Mouse (Mus musculus): Measurements from ENCODE around the gene Mki67. TPM values are rescaled to one million over a fixed set of nuclear protein-coding genes. Genes with fewer than 3 reads are reported as not detected.

Gene Mki67
- total and polyA plus RNA-seq, 2 experiments from 2014 or later: 8.0 to 24.2 TPM

- H3K4me2 ChIP-seq (ENCODE audit: low read depth, low read length): no peak overlapping the region
- H3K36me3 ChIP-seq (replicated peaks; ENCODE audit: control insufficient read depth, insufficient read depth, low read length): no peaks in the 10 kb centered on the region; the same call in 1 of the 2 replicates
- no peaks in the 10 kb centered on the region for H3K27me3 ChIP-seq (ENCODE audit: control insufficient read depth, insufficient read depth, low read length)
- H3K27ac ChIP-seq (ENCODE audit: low read depth): no peak overlapping the region
- ATAC-seq (ENCODE audit: insufficient read depth, low read depth): no peak
- H3K4me3 ChIP-seq (ENCODE audit: low read depth, low read length): no peak overlapping the region
- TF ChIP-seq EP300 (IDR thresholded peaks at IDR 0.05; ENCODE audit: low read depth) (no peak), CTCF (IDR thresholded peaks at IDR 0.05; ENCODE audit: low read depth) (no peak)
- 83% methylated on average over 7 of the region's 7 CpGs for WGBS
- H3K4me1 ChIP-seq (ENCODE audit: control insufficient read depth, insufficient read depth): no peaks in the 10 kb centered on the region
- H3K9ac ChIP-seq (replicated peaks; ENCODE audit: low read depth, low read length): no peak overlapping the region
- DNase-seq (ENCODE audit: low spot score): no peak
- H3K9me3 ChIP-seq (replicated peaks; ENCODE audit: control insufficient read depth, low read length): no peaks in the 10 kb centered on the region
These were observed 62.6 kb downstream of the Mki67 start for GRCm38 (mm10) chr7:135653601-135654000.

- Histone ChIP-seq H3K4me3 (ENCODE audit: low read depth, low read length) (peak overlapping the region; percentile 35; the same call in 1 of the 2 replicates), H3K27ac (ENCODE audit: low read depth) (peak overlapping the region; percentile 57; the same call in 1 of the 2 replicates), H3K9ac (replicated peaks; ENCODE audit: low read depth, low read length) (no peak overlapping the region), H3K36me3 (replicated peaks; ENCODE audit: control insufficient read depth, insufficient read depth, low read length) (no peaks in the 10 kb centered on the region; the same call in 1 of the 2 replicates), H3K4me2 (ENCODE audit: low read depth, low read length) (peak overlapping the region; percentile 49; the same call in 1 of the 2 replicates), H3K9me3 (replicated peaks; ENCODE audit: control insufficient read depth, low read length) (no peaks in the 10 kb centered on the region), H3K27me3 (ENCODE audit: control insufficient read depth, insufficient read depth, low read length) (no peaks in the 10 kb centered on the region), H3K4me1 (ENCODE audit: control insufficient read depth, insufficient read depth) (no peaks in the 10 kb centered on the region)
- DNase-seq (ENCODE audit: low spot score): no peak
- TF ChIP-seq EP300 (IDR thresholded peaks at IDR 0.05; ENCODE audit: low read depth) (no peak), CTCF (IDR thresholded peaks at IDR 0.05; ENCODE audit: low read depth) (no peak)
- 65% methylated on average over 11 of the region's 11 CpGs for WGBS
- ATAC-seq (ENCODE audit: insufficient read depth, low read depth): no peak
These were observed 63.4 kb downstream of the Mki67 start for GRCm38 (mm10) chr7:135652781-135653180.

GRCm38 (mm10) chr7:135651831-135652511 is 64.2 kb downstream of the Mki67 start:
- ATAC-seq (ENCODE audit: insufficient read depth, low read depth): no peak
- Histone ChIP-seq H3K9ac (replicated peaks; ENCODE audit: low read depth, low read length) (no peak overlapping the region; the same call in 1 of the 2 replicates), H3K9me3 (replicated peaks; ENCODE audit: control insufficient read depth, low read length) (no peaks in the 10 kb centered on the region), H3K36me3 (replicated peaks; ENCODE audit: control insufficient read depth, insufficient read depth, low read length) (no peaks in the 10 kb centered on the region; the same call in 1 of the 2 replicates), H3K27ac (ENCODE audit: low read depth) (peak overlapping the region; percentile 57; the same call in 1 of the 2 replicates), H3K4me2 (ENCODE audit: low read depth, low read length) (peak overlapping the region; percentile 49), H3K27me3 (ENCODE audit: control insufficient read depth, insufficient read depth, low read length) (no peaks in the 10 kb centered on the region), H3K4me3 (ENCODE audit: low read depth, low read length) (peak overlapping the region; percentile 35), H3K4me1 (ENCODE audit: control insufficient read depth, insufficient read depth) (no peaks in the 10 kb centered on the region)
- TF ChIP-seq CTCF (IDR thresholded peaks at IDR 0.05; ENCODE audit: low read depth) (no peak), EP300 (IDR thresholded peaks at IDR 0.05; ENCODE audit: low read depth) (no peak)
- 46% methylated on average over 18 of the region's 18 CpGs for WGBS
- DNase-seq (ENCODE audit: low spot score): no peak

GRCm38 (mm10) chr7:135650061-135650460 is 66.1 kb downstream of the Mki67 start:
- no peaks in the 10 kb centered on the region for H3K4me1 ChIP-seq (ENCODE audit: control insufficient read depth, insufficient read depth)
- TF ChIP-seq CTCF (IDR thresholded peaks at IDR 0.05; ENCODE audit: low read depth) (no peak), EP300 (IDR thresholded peaks at IDR 0.05; ENCODE audit: low read depth) (no peak)
- no peaks in the 10 kb centered on the region for H3K27me3 ChIP-seq (ENCODE audit: control insufficient read depth, insufficient read depth, low read length)
- no peak for DNase-seq (ENCODE audit: low spot score)
- H3K9ac ChIP-seq (replicated peaks; ENCODE audit: low read depth, low read length): no peak overlapping the region
- no peak overlapping the region for H3K4me3 ChIP-seq (ENCODE audit: low read depth, low read length)
- no peak overlapping the region for H3K27ac ChIP-seq (ENCODE audit: low read depth)
- no peaks in the 10 kb centered on the region for H3K9me3 ChIP-seq (replicated peaks; ENCODE audit: control insufficient read depth, low read length)
- no peak overlapping the region for H3K4me2 ChIP-seq (ENCODE audit: low read depth, low read length)
- WGBS: 80% methylated on average over 5 of the region's 5 CpGs
- H3K36me3 ChIP-seq (replicated peaks; ENCODE audit: control insufficient read depth, insufficient read depth, low read length): no peaks in the 10 kb centered on the region; the same call in 1 of the 2 replicates
- no peak for ATAC-seq (ENCODE audit: insufficient read depth, low read depth)

GRCm38 (mm10) chr7:135649306-135649705 is 66.9 kb downstream of the Mki67 start:
- no peaks in the 10 kb centered on the region for H3K9me3 ChIP-seq (replicated peaks; ENCODE audit: control insufficient read depth, low read length)
- TF ChIP-seq CTCF (IDR thresholded peaks at IDR 0.05; ENCODE audit: low read depth) (no peak), EP300 (IDR thresholded peaks at IDR 0.05; ENCODE audit: low read depth) (no peak)
- 80% methylated on average over 1 of the region's 1 CpGs for WGBS
- H3K36me3 ChIP-seq (replicated peaks; ENCODE audit: control insufficient read depth, insufficient read depth, low read length): no peaks in the 10 kb centered on the region; the same call in 1 of the 2 replicates
- no peak overlapping the region for H3K4me3 ChIP-seq (ENCODE audit: low read depth, low read length)
- H3K4me2 ChIP-seq (ENCODE audit: low read depth, low read length): no peak overlapping the region
- DNase-seq (ENCODE audit: low spot score) (no peak), ATAC-seq (ENCODE audit: insufficient read depth, low read depth) (no peak)
- no peak overlapping the region for H3K9ac ChIP-seq (replicated peaks; ENCODE audit: low read depth, low read length)
- no peaks in the 10 kb centered on the region for H3K4me1 ChIP-seq (ENCODE audit: control insufficient read depth, insufficient read depth)
- H3K27ac ChIP-seq (ENCODE audit: low read depth): no peak overlapping the region
- no peaks in the 10 kb centered on the region for H3K27me3 ChIP-seq (ENCODE audit: control insufficient read depth, insufficient read depth, low read length)

Measured in heart, postnatal 0 days (tissue).